Mouse (Mus musculus): ENCODE measurements around the gene Samd4b.
"Not testable (repeated sequence)": the region's sequence is repeated elsewhere in the genome, so short reads cannot be mapped to it uniquely, and the experiment has no call there.

The Samd4b gene

DNA sequence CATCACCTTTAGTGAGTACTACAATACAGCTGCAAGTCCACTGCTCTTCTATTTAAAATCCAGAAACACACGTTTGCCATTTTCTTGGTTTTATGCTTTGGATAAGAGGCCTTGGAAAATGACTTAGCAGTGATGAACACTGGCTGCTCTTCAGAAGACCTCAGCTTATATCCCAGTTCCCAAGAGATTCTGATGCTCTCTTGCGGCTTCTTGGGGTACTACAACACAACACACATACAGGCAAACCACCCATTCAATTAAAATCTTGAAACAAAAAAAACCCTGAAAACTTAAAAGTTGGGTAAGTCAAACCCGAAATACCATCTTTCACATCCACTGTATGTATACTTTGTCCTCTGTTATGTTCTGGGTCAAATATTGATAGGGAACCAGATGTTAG lies 199.9 kb downstream of the Samd4b start:
- peak; percentile 65 for DNase-seq (ENCODE audit: low spot score)

DNA sequence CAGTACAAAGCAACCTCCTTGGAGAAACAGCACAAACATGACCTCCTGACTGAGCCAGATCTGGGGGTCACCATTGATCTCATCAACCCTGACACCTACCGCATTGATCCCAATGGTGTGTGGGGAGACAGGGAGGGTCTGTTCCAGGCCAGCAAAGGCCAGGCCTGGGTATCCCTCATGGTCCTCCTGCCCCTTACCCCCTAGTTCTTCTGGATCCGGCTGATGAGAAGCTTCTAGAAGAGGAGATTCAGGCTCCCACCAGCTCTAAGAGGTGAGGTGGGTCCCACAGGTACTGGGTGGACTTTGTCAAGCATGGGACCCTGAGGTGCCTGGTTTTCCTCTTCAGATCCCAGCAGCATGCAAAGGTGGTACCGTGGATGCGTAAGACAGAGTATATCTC lies 202.5 kb downstream of the Samd4b start:
- no peak for DNase-seq (ENCODE audit: low spot score)

DNA sequence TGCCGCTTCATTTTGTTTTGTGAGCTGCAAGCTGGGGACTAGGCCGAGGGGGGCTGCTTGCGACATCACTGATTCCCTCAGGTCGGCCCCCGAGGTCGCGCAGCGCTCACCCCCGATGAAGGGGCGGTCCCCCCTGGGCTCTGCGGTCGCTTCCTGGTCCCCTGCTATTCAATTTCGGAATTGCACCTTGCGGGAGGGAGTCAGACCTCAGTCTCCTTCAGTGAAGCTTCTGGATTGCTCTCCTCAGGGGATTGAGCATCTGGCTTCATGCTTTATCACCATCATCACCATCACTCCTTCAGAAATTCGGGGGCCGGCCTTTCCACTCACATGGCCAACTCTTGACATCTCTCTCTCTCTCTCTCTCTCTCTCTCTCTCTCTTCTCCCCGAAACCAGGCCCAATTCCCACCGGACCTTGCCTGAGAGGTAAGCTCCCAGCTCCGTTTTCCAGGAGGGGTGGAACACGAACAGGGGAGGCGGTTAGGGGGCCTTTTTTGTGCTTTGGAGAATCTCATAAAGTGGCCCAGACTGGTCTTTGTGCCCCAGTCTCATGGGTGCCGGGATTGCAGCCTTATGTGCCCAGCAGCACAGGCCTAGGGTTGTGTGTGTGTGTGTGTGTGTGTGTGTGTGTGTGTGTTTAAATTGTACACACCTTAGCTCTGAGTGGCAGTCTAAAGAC lies 204.5 kb downstream of the Samd4b start:
- DNase-seq (ENCODE audit: low spot score): no peak

DNA sequence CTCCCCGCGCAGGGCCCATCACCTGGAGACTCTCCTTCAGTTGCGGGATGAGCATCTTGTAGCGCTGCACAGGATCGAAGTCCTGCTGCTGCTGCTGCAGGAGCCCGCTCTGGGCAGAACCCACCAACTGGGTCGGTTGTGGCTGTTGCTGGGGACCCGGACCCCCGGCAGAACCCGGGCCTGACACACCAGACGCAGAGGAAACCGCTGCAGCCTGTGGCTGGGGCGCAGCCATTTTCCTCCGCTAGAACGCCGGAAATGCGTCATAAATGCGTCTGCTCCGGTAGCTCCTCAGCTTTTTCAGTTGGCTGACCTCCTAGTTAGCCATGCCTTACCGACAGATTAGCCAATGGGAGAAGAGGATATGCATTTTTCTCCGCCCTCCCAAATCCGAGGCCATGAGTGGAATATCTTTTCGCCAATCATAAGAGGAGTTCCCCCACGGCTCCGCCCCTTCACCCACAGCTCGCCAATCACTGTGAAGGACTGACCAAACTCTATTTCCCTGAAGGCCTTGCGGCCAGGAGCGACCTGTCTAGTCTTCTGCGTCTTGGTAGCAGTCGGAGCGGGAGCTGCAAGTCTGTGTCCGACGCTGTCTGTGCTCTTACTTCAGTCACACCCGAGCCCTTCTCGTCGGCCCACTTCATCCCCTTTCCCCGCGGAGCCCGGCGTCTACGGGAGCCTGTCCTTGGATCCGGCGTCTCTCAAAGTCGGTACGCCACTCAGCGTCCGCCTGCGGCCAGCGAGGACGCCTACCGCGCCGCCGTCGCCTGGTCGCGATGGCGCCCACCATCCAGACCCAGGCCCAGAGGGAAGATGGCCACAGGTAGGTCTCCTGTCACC lies 205.3 kb downstream of the Samd4b start, which contains the start of the genes Med29 and Paf1:
TSS of gene Med29 (minus strand) at position 280 of the 843 bp plus-strand sequence.
TSS of gene Paf1 (plus strand) at position 523 of the 843 bp plus-strand sequence.
- DNase-seq (ENCODE audit: low spot score): peak; percentile 95

DNA sequence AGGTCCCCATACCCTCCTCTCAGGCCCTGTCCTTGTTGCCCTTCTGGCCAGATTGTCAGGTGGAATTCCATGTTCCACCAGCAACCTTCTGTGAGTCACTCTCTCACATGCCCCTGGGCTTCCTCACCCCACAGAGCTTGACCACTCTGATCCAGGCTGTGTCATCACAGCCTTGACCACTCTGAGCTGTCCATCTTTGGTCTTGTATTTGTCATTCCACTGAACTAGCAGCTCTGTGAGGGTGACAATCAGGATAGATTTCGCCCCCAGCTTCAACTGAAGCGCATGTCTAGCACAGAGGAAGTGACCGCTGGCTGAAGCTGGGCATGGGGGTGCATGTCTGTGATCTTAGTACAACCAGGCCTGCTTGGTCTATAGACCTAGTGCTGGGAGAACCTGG lies 207.6 kb downstream of the Samd4b start:
- DNase-seq (ENCODE audit: low spot score): no peak

DNA sequence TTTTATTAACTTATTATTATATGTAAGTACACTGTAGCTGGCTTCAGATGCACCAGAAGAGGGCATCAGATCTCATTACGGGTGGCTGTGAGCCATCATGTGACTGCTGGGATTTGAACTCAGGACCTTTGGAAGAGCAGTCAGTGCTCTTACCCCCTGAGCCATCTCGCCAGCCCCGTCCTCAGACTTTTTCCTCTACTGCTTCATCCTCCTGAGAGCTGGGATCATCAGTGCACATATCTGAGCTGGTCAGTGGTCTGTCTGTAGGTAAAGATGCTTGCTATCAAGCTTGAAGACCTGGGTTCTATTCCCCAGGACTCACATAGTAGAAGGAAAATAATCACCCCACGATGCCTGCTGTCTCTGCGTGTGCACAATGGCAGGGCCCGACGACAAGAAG lies 210.6 kb downstream of the Samd4b start:
- DNase-seq (ENCODE audit: low spot score): not testable (repeated sequence)

DNA sequence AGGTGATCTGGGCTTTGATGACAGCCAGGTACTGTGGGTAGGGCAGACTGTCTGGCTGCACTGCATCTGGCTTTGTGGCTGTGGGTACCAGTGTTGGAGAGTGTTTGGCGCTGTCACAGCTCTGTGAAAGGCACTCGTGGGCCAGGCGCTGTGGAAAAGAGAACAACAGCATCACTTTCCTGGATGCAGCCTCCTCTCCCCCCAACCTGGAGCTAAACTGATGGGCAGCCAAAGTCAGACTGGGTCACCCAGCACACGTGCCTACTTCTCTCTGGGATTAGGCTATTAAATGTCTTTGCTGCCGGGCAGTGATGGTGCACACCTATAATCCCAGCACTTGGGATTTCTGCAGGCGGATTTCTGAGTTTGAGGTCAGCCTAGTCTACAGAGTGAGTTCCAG lies 211.1 kb downstream of the Samd4b start:
- DNase-seq (ENCODE audit: low spot score): not testable (repeated sequence)

DNA sequence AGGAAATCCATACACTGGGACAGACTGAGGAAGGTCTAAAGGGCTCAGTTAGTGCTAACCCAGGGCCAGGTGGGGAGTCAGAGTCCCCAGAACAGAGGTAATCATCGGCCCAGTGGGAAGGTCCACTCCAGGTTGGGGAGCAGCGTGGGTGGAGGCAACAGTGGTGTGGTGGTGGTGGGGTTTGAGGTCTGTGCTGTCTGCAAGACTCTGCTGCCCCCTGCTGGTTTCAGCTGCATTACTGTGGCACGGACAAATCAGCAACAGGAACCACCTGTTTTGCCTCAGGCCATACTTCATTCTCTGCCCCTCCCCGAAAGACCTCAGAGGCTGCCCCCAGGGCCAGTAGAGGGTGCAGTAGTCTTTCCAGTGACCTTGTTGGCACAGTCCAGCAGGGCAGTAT lies 211.5 kb downstream of the Samd4b start:
- DNase-seq (ENCODE audit: low spot score): peak; percentile 94

DNA sequence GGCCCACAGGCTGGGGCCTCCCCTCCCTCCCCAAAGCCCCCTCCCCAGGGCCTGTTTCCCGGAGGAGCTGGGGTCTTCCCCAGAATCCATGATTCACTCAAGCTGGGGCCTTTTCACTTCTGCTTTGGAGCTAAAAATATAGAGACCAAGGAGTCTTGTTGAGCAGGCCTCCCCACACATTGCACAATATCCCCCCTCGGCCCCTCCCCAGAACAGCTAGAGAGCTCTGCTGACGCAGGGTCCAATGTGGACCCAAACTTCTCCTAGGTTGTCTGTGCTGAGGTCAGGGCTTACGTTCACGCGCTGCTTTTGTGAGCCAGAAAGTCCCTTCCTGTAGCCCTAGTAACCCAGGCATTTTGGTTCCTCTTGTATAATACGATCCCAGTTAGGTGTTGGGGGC lies 211.9 kb downstream of the Samd4b start:
- no peak for DNase-seq (ENCODE audit: low spot score)

DNA sequence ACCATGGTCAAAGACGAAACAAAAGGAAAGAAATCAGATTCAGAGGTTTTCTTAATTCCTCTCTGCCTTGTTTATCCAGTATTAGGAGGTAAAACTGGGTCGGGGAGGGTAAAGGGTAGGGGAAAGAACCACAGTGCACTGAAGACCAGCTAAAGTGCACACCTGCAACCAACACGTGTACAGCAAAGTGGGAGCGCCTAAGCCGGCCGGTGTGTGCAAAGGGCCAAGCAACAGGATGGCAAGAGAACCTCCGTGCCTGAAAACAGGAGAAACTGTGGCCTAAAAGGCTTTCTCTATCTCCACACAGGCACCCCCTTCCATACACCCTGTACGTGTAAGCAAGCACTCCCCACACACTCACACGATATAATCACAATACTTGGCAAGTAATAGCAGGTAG lies 212.7 kb downstream of the Samd4b start:
- no peak for DNase-seq (ENCODE audit: low spot score)

DNA sequence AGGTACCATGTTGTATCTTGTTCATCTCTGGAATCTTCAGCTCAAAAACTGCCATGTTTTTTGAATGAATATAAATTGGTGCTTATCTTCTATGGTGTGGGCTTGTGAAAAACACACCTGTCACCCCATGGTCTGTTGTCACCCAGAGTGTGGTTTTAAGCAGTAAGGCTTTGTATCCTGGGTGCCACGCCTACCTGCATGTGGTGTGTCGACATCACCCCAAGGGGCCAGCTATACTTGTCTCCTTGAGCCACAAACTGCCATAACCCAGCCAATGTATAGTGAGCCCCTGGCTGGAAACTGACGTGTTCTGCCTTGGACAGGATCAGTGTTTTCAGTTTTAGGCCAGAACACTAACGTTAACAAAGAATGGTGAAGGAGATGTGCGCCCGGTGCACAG lies 213.8 kb downstream of the Samd4b start:
- no peak for DNase-seq (ENCODE audit: low spot score)

DNA sequence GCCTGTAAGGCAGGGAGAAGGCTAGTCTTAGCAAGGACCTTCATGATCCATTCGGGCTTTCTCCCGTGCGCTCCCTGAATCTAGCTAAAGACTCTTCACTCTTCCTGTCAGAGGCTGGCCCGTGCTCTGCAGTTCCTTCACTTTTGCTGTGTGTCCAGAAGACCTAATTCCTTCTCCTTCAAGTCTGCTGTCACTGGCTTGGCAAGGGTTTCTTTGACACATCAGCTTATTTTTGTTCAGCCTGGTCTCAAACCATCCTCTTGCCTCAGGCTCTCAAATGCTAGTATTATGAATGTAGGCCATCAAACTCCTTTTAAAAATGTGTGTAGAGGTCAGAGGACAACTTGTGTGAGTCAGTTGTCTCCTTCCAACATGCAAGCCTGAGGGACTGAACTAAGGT lies 214.3 kb downstream of the Samd4b start:
- DNase-seq (ENCODE audit: low spot score): no peak

DNA sequence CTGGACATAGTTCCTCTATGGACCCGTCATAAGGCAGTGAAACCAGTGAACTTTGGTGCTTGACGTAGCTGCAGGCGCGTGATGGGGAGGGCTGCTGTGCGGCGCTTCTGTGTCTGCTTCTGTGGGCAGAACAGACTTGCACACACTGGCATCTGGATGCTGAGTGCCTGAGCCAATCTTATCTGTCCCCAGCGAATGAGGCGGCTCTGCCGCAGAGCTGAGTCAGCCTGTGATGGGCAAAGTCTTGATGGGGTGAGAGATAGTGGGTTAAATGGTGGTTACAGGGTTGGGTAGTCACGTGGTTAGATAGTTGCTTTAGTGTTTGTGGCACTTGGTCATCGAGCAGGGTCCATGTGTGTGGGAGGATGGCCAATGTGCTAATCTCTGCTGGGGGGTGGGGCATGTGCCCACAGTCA lies 215.0 kb downstream of the Samd4b start:
- DNase-seq (ENCODE audit: low spot score): no peak

DNA sequence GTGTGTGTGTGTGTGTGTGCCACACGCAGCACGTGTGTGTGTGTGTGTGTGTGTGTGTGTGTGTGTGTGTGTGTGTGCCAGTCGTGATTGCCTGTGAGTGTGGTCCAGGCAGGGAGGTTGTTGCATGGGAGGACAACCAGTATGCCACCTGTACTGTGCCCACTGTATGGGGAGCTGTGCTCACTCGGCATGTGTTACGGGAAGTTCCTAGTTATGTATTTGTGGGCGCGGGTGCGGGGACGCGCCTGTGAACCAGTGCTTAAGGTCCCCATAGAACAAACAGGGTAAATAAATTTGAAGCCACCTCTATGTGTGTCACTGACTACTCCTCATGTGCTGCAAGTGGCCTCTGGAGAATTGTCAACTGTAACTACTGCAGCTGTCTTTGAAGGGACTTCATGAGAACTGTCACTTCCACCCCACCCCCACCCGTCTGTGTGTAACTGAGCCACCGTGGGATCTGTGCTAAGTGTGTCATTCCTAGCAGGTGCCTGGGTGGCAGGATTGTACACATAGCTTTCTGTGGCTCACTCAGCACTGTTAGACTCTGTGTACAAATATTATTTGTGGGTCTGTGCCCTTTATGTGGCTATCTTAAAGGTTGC lies 215.5 kb downstream of the Samd4b start:
- no peak for DNase-seq (ENCODE audit: low spot score)

DNA sequence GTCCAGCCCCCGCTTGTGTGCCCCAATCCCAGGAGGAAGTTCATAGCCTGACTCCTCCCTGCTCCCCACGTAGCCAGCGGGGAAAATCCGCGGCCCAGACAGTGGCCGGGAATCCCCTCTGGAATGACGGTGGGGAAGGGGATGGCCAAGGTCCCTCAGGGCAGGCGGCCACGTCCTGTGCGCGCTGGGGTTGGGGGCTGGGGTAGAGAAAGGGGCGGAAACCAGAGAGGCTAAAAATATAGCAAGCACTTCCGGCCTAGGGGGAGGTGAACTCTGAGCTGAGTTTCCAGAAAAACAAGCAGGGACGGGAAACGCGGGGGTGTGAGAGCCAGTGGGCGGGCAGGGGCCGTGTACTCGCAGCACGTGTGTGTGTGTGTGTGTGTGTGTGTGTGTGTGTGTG lies 216.0 kb downstream of the Samd4b start:
- DNase-seq (ENCODE audit: low spot score): peak; percentile 88

DNA sequence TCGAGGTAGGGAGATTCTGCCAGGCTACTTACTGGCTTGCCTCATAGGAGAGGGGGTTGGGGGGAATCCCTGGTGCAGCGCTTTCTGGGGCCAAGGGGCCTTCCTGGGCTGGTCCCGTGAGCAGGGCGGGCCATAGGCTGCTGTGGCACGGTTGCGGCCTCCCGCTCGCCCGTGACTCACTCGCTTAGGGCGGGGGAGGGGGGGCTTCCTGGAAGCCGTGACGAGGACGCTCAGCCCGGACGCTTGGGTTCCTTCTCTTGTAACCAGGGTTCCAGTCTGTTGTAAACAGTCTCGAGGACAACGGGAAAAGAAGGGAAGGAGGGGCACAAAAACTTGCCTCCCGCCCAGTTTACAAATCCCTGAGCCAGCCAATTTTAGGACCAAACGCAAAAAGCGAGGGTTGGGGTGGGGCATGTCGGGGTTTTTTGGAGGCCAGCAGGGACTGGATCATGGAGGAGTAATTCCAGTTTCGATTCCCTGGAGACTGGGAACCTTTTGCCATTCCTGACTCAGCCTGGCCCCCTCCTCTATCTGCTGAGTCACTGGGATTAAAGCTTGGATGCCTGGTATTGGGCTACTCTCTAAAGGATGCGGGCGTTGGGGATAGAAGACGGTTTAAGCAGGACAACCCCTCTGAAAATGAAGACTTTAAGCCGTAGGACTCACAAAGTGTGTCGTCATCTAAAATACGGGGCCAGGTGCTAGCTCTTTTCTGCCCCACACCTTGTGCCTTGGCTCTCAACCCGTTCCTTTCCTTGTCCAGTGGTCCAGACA lies 216.7 kb downstream of the Samd4b start:
- peak; percentile 76 for DNase-seq (ENCODE audit: low spot score)

DNA sequence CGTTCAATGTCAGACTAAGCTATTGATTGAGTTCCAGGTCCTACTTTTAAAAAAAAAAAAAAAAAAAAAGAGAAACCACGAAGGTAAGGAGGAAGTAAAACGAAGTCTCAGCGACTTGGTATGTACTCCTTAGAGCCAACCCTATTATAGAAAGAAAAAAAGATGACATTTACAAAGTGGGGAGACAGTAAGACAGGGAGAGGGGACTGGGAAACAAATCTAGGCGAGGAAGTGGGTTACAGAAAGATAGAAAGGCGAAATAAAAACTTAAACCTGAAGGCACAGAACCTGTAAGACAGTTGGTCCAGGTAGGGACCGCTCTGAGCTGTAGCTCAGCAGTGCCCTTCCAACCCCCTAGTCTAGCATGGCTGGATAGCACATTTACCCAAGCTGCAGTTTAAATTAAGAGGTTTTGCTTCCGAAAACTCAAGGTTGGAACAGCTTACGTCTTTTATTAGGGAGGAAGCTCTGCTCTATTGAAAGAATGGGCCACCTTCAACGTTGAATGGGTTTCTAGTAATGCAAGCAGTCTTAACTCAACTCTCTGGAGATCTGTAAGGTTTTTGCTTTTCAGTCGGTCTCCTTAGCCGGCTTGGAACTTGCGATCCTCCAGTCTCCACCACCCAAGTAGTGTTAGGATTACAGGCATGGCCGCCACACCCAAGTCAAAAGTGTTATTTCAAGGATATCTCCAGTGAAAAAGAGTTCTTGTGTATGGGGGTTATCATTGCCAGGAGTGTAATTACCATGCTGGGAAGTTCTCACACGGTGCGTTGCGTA lies 217.5 kb downstream of the Samd4b start, which contains the start of gene Zfp36:
TSS of gene Zfp36 (minus strand) at position 17 of the 780 bp plus-strand sequence.
- no peak for DNase-seq (ENCODE audit: low spot score)

DNA sequence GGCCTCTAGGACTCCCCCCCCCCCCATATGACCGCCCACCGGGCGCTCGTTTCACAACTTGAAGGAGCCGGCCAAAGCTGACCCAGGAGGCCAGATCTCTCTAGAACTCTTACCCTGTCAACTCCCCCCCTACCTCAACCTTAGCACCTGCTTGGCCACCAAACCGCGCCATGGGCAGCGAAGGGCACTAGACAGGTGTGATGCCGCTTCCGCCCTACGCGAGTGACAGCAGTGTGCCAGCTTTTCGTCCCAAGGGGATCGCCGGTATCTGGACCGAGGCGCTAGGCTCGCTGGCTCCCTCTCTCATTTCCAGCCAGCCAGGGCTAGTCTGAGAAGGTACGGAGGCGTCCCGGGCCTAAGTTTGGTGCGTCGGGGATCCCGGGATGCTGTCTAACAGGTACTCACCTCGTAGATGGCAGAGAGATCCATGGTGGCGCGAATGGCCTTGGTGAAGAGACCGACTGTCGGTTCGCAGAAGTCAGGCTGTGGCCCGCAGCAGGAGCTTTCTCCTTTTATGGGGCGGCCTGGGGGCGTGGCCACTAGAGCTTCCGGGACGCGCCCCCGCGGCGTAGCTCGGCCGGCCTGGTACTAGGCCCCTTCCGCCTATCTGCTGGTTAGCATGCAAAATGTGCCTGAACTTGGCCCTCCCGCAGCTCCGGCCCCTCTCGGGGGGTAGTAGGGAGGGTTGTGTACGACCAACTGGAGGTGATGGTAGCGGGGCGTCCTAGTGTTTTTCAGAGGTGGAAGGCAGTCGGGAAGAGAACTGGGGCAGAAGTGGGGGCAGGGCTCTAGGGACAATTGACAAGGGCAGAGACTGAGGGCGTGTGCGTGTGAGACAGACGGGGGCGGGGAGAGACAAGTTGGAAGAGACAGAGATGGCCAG lies 218.9 kb downstream of the Samd4b start:
- DNase-seq (ENCODE audit: low spot score): peak; percentile 97

DNA sequence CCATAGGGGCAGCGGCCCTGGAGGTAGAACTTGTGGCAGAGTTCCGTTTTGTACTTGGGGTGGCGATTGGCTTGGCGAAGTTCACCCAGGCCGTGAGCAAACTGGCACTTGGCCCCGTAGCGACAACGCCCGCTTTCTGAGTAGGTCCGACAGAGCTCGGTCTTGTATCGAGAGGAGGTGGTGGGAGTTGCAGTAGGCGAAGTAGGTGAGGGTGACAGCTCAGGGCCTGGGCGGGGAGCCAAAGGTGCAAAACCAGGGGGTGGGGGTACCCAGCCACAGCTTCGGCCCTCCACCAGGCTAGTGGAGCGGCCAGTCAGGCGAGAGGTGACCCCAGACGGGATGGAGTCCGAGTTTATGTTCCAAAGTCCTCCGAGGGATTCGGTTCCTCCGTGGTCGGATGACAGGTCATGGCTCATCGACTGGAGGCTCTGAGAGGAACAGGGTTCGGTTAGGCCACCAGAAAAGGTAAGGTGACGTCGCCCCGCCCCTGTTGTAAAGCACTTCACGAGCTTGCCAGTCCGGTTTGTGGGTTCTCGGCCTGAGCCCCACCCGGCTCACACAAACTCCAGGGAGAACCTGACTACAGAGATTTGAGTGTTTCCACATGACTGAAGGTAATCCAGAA lies 219.8 kb downstream of the Samd4b start:
- peak; percentile 74 for DNase-seq (ENCODE audit: low spot score)
